Mouse (Mus musculus): ENCODE results near the gene Timm8a2.
A peak's percentile ranks its signal among the peaks of the same experiment; 100 is the strongest.
"Not testable (repeated sequence)": the region's sequence is repeated elsewhere in the genome, so short reads cannot be mapped to it uniquely, and the experiment has no call there.

The Timm8a2 gene

GRCm38 (mm10) chr14:122062411-122063090 lies 28.1 kb downstream of the Timm8a2 start:
- peak; percentile 63 for DNase-seq

DNA sequence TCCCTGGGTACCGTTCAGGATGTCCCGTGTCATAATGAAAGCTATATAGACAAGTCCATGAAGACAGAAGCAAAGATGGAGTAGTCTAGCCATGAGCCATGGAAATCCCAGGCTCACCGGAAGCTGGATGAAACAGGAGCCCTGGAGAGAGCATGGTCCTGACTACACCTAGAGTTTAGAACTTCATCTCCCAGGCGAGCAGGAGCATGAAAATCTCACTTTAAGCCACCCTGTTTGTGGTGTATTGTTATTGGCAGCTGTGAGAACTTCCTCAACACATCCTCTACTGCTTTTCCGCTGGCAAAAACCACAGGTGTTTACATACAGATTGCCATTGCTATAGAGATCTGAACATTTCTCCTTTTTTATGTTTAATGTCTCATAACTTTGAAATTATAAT lies 29.1 kb downstream of the Timm8a2 start:
- peak; percentile 39 for DNase-seq

- DNase-seq = peak; percentile 94
Measured at GRCm38 (mm10) chr14:122064519-122064918, 30.0 kb downstream of the Timm8a2 start.

- peak; percentile 53 for DNase-seq
Measured at GRCm38 (mm10) chr14:122066243-122066642, 31.8 kb downstream of the Timm8a2 start.

- not testable (repeated sequence) for DNase-seq
Measured at GRCm38 (mm10) chr14:122068036-122068435, 33.6 kb downstream of the Timm8a2 start.

- no peak for DNase-seq
Measured at GRCm38 (mm10) chr14:122068801-122069695, 34.6 kb downstream of the Timm8a2 start.

DNA sequence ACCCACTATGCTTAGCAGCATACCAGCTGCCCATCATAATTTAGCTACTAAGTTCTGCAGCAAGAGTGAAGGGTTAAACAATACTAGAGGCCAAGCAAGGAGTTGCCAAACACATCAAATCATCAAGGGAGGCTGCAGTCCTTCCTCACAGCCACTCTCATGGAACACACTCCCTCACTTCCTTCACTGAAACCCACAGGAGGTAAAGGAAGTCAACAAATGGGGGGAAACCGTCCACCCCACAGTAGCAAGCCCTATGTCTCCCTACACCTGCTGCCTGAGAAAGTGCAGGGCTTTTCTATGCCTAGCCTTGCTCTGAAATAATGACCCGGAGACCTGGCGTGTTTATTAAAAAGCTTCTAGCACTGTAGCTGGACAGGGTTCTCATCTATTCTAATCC lies 35.5 kb downstream of the Timm8a2 start:
- DNase-seq = no peak

DNA sequence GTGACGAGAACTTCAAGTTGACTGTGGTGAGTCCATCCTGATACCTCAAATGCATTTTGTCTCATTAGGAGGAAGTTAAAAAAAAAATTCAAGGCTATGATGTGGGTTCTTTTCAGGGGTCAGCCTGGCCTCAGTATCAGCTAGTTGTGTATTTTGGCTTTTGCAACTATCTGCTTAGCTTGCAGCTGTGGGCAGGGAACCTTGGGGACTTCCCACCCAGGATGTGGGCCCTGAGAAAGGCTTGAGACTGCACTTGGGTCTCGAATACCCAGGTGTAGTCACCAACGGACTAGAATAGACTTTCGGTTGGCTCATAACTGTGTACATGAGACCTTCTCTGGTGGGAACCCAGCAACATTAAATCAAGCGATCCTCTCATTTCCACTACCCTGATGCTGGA lies 38.9 kb downstream of the Timm8a2 start:
- peak; percentile 50 for DNase-seq

GRCm38 (mm10) chr14:122074360-122074759 lies 39.9 kb downstream of the Timm8a2 start:
- DNase-seq = no peak

DNA sequence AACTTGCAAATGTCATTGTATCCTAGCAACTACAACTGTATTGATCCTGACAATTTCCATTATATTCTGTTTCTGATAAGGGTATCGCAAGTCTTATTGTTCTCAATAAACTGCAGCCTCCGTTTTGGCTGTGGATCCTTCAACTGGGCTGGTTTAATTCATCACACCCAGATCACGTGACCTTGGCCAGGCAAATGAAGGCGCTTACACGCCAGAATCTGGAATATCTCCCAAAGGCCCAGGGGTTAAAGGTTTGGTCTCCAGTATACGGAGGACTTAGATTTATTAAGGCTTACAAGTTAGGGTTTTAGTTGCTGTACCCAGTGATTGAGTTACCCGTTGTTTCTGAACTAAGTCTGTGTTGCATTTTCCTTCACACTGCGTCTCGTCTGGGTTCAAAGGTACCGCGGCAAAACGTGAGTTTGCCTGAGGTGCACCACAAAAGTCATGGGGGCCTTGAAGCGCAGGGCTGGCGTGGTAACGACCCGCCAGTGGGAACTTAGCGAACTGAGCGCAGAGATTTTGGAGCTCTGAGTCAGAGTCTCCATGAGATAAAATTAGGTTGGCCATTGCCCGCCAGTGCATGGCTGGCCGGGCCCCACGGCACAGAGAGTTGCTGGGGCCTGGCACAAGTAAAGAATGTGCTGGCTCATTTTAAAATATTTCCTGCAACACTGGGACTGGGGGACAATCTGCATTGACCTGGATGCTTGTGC lies 41.2 kb downstream of the Timm8a2 start:
- DNase-seq = no peak

DNA sequence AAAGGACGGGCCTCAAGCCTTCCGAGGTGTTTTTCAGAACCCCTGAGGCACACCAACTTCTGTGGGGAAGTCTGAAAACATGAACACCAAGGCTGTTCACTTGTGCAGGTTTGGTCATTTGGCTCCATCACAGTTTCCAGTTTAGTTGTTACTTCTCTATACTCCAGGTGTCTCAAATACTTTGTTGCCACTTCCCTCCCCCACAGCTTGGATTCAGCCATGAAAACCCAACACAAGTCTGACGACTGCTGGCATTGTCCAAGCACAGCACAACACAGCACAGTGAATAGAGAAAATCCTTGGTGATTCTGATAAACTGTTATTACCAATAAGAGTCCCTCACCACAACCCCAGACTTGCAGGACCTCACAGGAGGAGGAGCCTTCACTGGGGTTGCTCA lies 42.5 kb downstream of the Timm8a2 start:
- no peak for DNase-seq

GRCm38 (mm10) chr14:122079428-122079827 lies 45.0 kb downstream of the Timm8a2 start:
- peak; percentile 91 for DNase-seq

DNA sequence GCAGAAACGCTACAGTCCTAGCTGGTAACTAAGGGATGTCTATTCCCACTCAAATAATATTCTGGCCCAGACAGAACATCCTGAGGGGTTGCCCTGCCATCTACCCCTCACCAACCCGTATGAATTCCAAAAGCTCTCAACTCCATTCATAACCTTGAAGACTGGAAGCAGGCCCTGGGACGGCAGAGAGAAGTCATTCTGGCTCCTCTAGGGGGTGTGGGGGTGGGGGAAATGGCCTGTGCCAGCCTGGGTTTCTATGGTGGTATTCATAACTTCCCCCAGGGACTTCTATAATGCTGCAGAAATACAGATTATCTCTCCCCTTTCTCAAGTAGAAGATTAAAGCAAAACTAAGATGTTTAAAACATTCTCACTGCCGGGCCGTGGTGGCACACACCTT lies 45.4 kb downstream of the Timm8a2 start:
- no peak for DNase-seq

- DNase-seq = no peak
Measured at GRCm38 (mm10) chr14:122081308-122081707, 46.8 kb downstream of the Timm8a2 start.

DNA sequence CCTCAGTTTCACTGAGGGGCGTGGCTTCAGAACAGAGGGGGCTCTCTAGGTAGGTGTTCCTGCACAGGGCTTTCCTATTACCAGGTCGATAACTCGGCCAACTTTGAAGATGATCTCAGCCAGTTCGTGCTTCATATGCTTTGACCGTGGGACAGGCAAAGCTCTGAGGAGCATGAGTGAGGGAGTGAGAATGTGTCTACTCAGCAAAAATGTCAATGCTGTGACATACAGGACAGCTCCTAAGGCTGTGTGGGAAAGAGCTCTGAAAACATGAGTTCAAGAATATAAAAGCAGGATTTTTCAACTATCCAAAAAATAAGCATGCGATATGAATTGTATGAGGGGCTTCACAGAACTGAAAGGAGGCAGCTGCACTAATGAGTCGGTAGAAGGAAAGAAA lies 49.0 kb downstream of the Timm8a2 start:
- DNase-seq = no peak

DNA sequence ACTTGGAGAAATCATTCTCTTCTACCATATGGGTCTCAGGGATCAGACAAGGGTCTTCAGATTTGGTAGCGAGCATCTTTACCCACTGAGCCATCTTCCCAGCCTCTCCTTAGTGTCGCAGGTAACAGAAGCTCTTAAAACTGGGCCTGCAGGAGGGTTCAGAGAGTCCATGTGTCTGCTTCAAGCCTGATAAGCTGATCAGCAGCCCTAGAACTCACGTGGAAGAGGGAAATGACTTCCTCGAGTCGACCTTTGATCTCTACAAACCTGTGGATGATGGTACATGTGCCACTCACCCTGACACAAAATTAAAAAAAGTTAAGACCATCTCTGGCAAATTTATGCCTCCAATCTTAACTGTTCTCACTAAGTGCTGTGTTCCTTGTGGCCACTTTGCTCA lies 53.5 kb downstream of the Timm8a2 start:
- no peak for DNase-seq
